Mouse (Mus musculus) ovary, postnatal 10 days (tissue): Measurements from ENCODE around the gene Crybb3.
"Not testable (repeated sequence)": the region's sequence is repeated elsewhere in the genome, so short reads cannot be mapped to it uniquely, and the experiment has no call there.

Experiments used
- DNase-seq: peaks from one replicate; pipeline ENCODE4 v3.0.0; 2022; ENCODE audit warnings: low spot score

Gene Crybb3

GRCm38 (mm10) chr5:113081439-113081838 is at the start of gene Crybb3:
Gene Crybb3, minus strand, starts transcription at chr5:113081584.
- DNase-seq = no peak

DNA sequence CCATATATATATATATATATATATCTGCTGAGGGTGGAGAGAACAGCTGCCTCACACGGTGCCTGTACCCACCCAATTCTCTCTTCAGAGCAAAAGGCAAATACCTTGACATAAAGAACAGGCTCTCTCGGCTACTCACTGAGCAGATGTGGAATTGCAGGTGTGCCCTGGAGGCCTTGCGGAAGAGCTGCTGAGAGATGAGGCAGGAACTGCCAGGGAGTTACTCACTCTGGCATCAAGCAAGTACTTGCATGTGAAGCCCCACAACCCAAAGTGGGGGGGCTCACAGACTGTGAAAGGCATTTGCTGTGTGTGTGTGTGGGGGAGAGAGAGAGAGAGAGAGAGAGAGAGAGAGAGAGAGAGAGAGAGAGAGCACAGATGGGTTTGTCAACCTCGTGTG is 47.0 kb upstream of the Crybb3 start:
- no peak for DNase-seq

- no peak for DNase-seq
Observed at GRCm38 (mm10) chr5:113126476-113126875, 45.1 kb upstream of the Crybb3 start.

DNA sequence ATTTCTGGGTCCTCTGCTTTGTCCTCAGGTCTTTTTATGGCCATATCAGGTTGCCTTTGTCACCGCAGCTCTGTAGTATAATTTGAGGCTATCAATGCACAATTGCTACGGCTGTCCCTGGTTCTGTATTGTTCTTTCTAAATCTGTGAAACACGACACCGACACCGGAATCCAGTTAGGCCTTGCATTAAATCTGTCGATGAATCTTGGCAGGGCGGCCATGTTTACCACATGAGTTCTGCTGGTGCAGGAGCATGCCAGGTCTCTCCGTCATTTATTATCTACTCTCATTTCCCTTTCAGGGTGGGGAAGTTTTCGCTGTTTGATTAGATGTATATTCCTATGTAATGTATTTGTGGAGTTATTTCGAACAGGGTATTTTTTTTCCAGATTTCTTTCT is 42.3 kb upstream of the Crybb3 start:
- no peak for DNase-seq

GRCm38 (mm10) chr5:113122326-113123054 is 41.1 kb upstream of the Crybb3 start:
- no peak for DNase-seq

DNA sequence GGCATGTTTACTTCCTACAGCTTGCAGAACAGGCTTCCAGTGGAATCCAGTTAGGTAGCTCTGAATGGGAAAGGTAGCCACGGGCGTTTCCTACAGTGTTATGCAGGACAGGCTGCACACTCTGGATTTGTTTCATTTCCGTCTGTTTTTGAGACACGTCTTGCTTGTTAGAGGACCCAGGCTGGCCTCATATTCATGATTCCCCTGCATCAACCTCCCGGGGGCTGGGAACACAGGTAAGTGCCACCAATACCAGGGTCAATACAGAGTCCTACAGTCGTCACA is 40.1 kb upstream of the Crybb3 start:
- DNase-seq = no peak

- no peak for DNase-seq
Observed at GRCm38 (mm10) chr5:113120741-113121590, 39.6 kb upstream of the Crybb3 start.

DNA sequence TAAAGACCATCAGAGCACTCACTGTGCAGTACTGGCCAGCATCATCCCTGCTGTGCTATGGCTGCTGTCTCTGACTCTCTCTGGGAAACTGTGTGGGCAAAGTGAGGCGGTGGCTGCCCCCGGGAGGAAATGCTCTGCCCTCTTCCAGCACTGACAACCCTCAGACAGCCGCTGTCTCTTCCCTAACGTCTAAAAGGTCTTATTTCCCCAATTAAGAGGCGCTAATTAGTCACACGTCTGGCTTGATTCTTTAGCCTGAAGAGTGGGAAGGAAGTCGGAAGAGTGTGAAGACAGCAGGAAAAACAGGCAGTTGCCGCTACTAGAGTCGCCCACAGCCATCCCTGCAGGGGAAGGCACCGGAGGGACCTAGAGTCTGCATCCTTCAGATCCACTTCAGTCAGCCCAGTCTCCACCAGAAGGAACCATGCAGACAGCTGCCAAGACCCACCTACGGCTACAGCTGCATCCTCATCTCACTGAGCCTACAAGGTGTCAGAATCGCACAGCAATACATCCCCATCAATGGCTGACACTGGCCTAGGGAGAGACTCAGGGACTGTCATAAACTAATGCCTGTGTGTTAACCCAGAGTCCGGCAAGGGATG is 38.6 kb upstream of the Crybb3 start:
- no peak for DNase-seq

DNA sequence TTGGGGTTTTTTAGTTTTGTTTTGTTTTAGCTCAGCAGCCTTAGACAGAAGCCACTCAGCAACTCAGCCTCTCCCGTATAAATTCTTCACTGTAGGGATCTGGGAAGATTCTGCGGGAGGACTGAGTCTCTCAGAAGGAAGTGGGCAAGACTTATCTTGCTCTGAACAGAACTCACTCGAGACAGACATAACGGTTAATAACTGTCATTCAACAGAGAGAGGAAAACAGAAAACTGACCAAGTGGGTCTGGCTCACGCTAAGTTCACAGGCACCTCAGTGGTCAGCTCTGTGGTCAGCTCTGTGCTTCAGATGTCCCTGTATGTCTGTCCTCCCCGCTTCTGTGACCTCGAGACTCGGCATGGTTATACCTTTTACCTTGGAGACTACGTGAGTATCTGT is 37.9 kb upstream of the Crybb3 start:
- DNase-seq = no peak

- no peak for DNase-seq
Observed at GRCm38 (mm10) chr5:113118695-113119094, 37.3 kb upstream of the Crybb3 start.

DNA sequence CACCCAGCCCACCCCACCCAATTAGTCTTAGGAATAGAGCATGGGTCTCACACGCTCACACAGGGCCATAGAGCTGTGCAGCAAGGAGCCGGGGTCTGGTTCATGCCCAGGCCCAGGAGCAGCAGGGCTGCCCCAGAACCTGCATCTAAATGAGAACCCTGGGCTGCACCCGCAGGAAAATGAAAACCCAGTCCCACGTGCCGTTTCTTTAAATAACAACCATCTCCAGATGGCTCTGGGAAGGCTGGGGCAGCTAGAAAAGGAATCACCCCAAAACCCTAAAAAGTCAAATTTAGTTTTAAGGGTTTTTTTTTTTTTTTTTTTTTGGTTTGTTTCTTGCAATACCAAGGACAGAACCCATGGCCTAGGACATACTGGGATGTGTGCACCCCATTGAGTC is 36.0 kb upstream of the Crybb3 start:
- no peak for DNase-seq

- DNase-seq = no peak
Observed at GRCm38 (mm10) chr5:113115896-113116295, 34.5 kb upstream of the Crybb3 start.

DNA sequence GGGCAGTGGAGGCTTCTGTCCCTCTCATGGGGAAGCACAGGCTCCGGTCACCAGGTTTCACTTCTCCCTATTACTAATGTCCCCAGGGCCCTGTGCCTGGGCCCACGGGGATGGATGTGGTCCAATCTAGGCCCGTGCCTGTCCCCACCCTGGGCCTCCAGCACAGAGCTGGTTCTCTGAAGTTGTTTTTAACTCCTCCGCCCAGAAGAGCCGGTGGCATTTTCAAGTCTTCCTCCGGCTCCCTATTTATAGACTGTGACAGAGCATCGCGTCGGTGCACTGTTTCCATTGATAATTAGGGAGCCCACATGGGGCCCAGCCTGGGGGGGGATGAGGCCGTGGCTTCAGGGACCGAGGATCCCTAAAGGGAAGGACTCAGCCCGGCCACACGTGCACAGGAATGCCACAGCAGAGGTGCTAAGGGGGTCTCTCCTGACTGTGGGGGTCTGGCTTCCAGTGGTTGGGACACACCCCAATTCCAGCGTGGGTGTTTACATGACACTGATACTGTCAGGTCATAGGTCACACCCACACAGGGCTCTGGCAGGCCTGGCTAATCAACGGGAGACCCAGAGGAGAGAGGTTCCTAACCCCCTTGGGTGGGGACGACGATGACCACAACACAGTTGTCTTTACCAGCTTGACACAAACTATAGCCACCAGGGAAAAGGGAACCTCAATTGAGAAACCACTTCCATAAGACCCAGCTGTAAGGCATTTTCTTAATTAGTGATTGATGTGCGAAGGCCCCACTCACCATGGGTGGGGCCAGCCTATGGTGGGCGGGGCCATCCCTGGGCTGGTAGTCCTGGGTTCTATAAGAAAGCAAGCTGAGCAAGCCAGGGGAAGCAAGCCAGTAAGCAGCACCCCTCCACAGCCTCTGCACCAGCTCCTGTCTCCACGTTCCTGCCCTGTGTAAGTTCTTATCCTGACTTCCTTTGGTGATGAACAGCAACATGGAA is 33.2 kb upstream of the Crybb3 start:
- no peak for DNase-seq

DNA sequence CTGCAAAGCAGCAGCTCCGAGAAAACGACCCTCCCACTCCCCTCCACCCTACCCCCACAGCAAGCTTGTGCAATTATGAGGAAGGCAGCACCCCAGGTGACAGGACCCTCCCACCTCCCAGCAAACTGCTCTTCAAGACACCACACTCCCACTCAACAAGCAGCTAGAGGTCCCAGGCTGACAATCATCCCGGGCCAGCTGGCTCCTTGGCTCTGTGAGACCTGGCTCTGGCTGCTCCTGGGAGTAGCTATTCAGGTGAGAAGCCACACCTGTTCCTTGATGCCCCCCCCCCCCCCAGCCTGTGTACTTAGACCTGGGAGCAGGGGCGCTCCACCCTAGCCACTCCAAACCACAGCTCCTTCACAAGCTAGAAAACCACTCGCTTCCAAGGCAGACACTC is 31.7 kb upstream of the Crybb3 start:
- no peak for DNase-seq

GRCm38 (mm10) chr5:113111336-113111735 is 30.0 kb upstream of the Crybb3 start:
- DNase-seq = no peak

GRCm38 (mm10) chr5:113110929-113111328 is 29.5 kb upstream of the Crybb3 start:
- no peak for DNase-seq

DNA sequence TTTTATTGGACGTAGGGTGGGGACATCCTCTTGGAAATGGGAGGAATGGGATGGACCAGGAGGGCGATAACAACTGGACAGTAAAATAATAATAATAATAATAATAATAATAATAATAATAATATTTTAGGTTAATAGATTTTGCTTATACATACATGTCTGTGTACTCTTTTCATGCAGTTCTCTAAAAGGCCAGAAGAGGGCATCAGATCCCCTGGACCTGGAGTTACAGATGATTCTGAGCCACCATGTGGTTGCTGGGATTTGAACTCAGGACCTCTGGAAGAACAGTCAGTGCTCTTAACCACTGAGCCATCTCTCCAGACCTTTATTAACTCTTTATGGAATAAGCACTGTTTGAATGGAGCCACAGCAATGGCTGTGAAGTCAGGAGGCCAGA is 28.3 kb upstream of the Crybb3 start:
- not testable (repeated sequence) for DNase-seq

DNA sequence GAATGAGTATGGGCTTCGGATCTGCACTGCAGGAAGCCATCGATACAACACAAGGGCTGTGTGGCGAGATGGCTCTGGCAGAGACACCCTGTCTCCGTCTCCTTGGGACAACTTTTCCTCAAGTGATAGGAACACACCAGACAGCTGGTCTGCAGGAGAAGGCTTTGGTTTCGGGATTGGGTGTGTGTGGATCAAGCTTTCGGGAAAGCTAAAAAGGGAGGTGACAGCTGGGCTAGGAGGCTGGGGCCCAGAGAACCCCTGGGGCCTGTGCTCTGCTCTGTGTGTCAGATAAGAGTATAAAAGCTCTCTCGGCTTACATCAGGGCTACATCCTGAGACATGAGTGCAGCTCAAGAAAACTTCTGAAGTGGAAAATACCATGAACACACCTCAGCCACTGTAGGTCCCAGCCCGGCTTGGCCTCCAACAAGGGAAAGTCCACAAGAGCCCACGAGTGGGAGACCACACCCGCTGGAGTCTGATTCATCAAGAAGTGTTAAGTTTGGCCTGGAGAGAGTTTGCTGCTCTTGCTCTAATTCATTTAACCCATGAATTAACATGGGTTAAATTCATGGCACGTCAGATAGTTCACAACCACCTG is 26.9 kb upstream of the Crybb3 start:
- no peak for DNase-seq

DNA sequence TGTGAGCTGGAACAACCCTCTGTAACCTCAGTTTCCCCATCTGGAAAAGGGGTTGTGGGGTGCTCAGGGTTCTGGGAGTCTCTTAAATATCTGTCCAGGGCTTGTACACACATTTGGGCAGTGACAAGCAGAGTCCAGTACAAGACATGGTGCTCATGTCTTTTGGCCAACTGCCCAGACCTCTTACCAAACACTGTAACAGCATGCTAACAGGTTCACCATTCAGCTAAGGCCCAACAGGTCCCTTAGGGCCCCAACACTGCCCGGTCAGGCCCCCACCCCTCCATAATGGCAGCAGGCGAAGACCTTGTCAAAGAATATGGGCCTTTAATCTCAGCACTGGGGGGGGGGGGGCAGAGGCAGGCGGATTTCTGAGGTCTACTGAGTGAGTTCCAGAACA is 26.3 kb upstream of the Crybb3 start:
- DNase-seq = no peak

GRCm38 (mm10) chr5:113106594-113106993 is 25.2 kb upstream of the Crybb3 start:
- no peak for DNase-seq

DNA sequence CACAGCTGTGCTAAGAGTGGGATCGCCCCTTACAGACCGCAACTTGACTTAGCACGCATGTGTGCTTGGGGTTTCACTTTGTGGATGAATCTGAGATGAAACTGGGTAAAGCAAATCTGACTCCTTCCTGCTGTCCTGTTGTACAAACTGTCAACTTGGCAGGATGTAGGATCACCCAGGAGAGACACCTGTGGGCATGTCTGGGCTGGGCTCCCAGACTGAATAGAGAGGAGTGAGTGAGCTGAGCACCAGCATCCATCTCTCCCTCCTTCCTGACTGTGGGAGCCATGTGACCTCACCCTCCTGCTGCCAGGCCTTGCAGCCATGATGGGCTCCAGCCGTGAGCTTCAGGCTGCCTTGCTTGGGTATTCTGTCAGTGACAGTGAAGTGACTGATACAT is 24.1 kb upstream of the Crybb3 start:
- no peak for DNase-seq

DNA sequence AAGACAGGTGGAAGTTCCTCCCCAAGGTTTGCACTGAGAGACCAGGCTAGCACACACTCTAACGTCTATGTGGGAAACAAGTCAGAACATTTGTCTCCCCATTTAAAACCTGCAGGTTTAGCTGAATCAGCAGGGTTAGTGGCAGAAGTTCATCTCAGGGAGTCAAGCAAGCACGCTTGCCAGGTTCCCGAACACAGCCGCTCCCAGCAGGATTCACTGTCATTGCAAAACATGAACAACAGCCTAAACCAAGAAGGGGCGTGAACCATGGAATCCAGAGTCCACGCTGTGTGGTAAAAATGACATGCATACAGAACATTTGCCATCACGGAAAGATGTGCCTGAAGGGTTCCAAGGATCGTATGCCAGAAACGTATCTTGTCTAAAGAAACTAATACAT is 23.7 kb upstream of the Crybb3 start:
- DNase-seq = no peak
